Mouse (Mus musculus) cerebellum, adult 18-20 months (tissue): ENCODE data around the gene Ebf4.
"Not testable (repeated sequence)": the region's sequence is repeated elsewhere in the genome, so short reads cannot be mapped to it uniquely, and the experiment has no call there.

Experiments used
- DNase-seq, 2 experiments: peaks; one replicate each; pipeline ENCODE4 v3.0.0; 2021

The Ebf4 gene

GRCm38 (mm10) chr2:130295331-130296133, 563 bp downstream of the Ebf4 start:
- DNase-seq = peak; percentile 27 to 52

GRCm38 (mm10) chr2:130296134-130296745, 1.3 kb downstream of the Ebf4 start:
- DNase-seq = no peak

- DNase-seq = no peak
These were observed 2.6 kb downstream of the Ebf4 start for GRCm38 (mm10) chr2:130297580-130297979.

GRCm38 (mm10) chr2:130303014-130303413, 8.0 kb downstream of the Ebf4 start:
- DNase-seq = no peak

- DNase-seq = no peak
These were observed 32.1 kb downstream of the Ebf4 start for GRCm38 (mm10) chr2:130327057-130327456.

GRCm38 (mm10) chr2:130329502-130329901, 34.5 kb downstream of the Ebf4 start:
- no peak for DNase-seq

GRCm38 (mm10) chr2:130335112-130335511, 40.1 kb downstream of the Ebf4 start:
- DNase-seq = no peak

GRCm38 (mm10) chr2:130340464-130341219, 45.7 kb downstream of the Ebf4 start:
- DNase-seq = no peak

GRCm38 (mm10) chr2:130341220-130341580, 46.2 kb downstream of the Ebf4 start:
- no peak for DNase-seq

GRCm38 (mm10) chr2:130350376-130350775, 55.4 kb downstream of the Ebf4 start:
- DNase-seq = no peak

- no peak for DNase-seq
These were observed 56.9 kb downstream of the Ebf4 start for GRCm38 (mm10) chr2:130351758-130352339.

- no peak for DNase-seq
These were observed 58.4 kb downstream of the Ebf4 start for GRCm38 (mm10) chr2:130353411-130353810.

GRCm38 (mm10) chr2:130353889-130354288, 58.9 kb downstream of the Ebf4 start:
- DNase-seq = no peak

- DNase-seq = no peak
These were observed 62.6 kb downstream of the Ebf4 start for GRCm38 (mm10) chr2:130357551-130357950.

- no peak for DNase-seq
These were observed 63.9 kb downstream of the Ebf4 start for GRCm38 (mm10) chr2:130358852-130359251.

GRCm38 (mm10) chr2:130362511-130363026, 67.6 kb downstream of the Ebf4 start:
- DNase-seq = peak; percentile 15 to 26

- no peak for DNase-seq
These were observed 70.5 kb downstream of the Ebf4 start for GRCm38 (mm10) chr2:130365211-130366094.

- no peak for DNase-seq
These were observed 72.4 kb downstream of the Ebf4 start for GRCm38 (mm10) chr2:130367386-130367785.

GRCm38 (mm10) chr2:130373026-130373425, 78.1 kb downstream of the Ebf4 start:
- DNase-seq = not testable (repeated sequence)

GRCm38 (mm10) chr2:130374951-130375350, 80.0 kb downstream of the Ebf4 start:
- DNase-seq = no peak

GRCm38 (mm10) chr2:130383205-130383604, 88.2 kb downstream of the Ebf4 start:
- no peak for DNase-seq

- no peak for DNase-seq
These were observed 88.9 kb downstream of the Ebf4 start for GRCm38 (mm10) chr2:130383895-130384294.
